Mouse (Mus musculus): ENCODE data around the gene A4galt.

A4galt gene

DNA sequence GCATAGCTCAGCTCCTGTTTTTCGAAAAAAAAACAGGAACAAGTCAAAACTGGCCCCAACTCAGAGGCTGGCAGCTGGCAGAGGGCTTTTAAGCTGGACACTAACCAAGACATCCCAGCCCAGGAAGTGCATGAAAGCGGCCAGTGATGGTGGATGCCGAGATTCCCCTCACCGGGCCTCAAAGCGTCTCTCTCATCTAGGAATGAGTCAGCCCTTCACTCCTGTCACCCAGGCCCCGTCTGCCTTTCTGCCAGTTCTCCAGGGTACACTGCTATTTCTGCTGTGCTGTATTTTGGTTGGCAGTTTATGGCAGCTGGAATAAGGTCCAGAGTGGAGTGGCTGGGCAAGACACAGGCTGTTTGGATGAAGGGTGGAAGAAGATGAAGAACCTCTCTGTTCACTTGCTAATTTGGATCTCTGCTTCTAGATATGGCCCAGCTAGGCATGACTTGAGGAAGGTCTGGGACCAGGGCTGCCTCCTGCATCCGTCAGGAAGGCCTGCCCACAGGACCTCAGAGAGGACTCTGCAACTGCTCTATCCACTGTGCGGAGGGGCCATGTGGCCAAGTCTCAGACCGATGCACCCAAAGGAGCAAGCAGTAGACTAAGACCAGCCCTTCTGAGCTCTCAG is 27.3 kb downstream of the A4galt start:
- DNase-seq (ENCODE audit: low read depth), result no peak

GRCm38 (mm10) chr15:83223208-83223962 is 28.2 kb downstream of the A4galt start:
- DNase-seq (ENCODE audit: low read depth), result peak; percentile 49

- peak; percentile 49 for DNase-seq (ENCODE audit: low read depth)
Observed at GRCm38 (mm10) chr15:83221721-83222120, 29.9 kb downstream of the A4galt start.

GRCm38 (mm10) chr15:83220368-83221013 is 31.1 kb downstream of the A4galt start:
- DNase-seq (ENCODE audit: low read depth), result no peak

DNA sequence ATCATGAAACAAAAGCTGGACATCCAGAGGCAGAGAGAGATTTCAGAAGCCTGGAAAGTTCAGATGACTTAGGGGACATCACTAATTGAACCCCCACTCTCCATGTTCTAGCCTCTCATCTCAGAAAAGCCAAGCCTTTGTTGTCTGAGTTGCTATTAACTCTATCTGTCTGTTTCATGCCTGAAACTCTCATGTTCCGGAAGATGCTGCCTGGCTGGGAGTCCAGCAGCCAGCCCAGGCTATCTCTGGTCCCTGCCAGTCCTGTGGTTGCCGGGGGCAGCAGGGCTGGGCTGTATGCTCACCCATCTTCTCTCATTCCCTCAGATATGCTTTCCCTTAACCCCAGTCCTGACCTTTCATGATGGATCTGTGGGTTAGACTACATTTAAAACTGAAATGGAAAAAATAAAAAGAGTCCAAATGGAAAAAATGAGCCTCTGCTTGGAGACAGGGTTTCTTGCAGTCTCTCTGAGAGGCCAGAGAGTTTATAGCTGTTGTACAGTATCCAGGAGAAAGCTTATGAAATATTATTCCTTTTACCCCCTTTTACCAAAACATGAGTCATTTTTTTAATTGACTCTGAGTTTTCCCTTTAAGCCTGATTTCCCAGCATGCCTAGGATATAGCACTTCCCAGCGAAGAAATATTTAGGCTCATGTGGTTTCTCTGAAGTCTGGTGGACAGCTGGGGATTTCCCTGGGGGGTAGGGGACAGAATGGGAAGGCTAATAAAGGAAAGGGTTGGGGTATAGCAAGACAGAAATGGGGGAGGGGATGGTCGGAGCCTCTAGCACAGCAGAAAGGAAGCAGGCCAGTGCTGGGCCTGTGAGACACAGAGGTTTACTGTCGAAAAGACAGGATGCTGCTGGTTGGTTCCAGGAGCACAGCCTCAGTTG is 36.0 kb downstream of the A4galt start:
- no peak for DNase-seq (ENCODE audit: low read depth)

- peak; percentile 68 for DNase-seq (ENCODE audit: low read depth)
Observed at GRCm38 (mm10) chr15:83210229-83210628, 41.3 kb downstream of the A4galt start.

DNA sequence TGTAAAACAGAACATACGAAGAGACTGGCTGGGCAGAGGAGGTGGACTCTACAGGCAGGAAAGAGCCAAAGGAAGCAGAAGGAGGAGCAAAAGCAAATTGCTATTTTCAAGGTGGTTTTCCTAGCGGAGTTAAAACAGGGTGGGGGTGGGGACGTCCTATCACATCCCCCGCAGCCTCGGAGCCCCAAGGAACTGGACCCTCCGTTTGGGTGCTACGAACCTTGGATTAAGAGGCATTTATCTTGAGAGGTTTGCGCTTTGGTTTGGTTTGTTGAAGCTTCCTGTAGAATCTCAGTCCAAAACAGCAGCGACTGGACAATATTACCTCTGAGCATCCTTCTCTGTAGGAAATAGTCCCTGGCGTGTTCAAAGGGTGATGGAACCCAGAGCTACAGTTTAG is 41.9 kb downstream of the A4galt start:
- no peak for DNase-seq (ENCODE audit: low read depth)

DNA sequence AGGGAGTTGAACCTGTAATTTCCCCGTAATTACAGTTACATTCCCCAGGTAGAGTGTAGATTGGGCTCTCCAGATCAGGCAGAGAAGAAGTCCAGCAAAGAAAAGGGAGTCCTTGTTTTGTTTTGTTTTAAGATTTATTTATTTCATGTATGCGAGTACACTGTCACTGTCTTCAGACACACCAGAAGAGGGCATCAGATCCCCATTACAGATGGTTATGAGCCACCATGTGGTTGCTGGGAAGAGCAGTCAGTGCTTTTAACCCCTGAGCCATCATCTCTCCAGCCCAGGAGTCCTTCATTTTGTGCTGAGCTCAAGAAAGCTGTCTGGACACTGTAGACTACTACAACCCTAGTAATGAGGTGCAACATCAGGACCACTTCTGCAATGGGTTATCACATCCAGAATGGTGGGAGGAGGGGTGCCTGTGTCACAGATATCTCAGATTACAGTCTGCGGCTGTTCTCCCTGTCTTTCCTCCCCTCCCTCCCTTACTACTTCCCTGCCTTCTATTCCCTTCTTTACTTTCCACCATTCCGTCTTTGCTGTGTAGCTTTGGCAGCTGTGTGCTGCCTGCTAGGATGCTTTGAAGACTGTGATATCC is 42.4 kb downstream of the A4galt start:
- no peak for DNase-seq (ENCODE audit: low read depth)

GRCm38 (mm10) chr15:83204731-83205451 is 46.7 kb downstream of the A4galt start:
- DNase-seq (ENCODE audit: low read depth), result peak; percentile 79

DNA sequence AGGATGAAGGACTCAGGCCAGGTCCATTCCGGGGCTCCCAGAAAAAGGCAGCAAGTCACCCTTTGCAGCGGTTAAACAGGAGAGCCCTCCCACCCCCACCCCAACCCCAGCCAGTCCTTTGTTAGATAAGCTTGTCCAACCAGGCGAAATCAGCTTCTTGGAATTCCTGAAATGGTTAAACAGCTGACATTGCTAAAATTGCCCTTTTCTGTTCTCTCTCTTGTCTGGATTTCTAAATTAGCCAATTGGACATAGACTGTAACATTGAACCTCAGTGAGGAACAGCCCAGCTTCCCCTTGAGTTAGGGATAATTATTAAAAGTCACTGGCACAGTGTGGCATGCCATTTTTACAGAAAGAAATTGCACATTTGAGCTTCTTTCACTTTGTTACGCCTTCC is 49.2 kb downstream of the A4galt start:
- no peak for DNase-seq (ENCODE audit: low read depth)

DNA sequence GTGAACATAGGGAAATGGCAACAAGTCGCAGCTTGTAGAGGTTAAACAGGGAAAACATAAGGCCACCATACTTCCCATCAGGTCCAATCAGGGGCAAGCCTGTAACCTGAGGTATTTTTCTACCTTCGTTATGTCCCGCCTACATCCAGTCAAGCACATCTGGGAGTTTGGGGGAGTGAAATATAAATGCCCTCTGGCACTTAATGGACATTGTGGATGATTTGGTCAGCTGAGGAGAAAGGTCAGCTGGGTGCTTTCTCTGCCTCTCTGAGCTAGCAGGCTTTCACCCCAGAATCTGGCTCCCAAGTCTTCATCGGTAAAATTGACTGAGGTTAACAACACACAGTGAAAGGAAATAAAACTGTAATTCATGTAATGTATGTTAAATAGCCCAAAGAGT is 58.2 kb downstream of the A4galt start:
- DNase-seq (ENCODE audit: low read depth), result no peak

GRCm38 (mm10) chr15:83182351-83182750 is 69.2 kb downstream of the A4galt start:
- DNase-seq (ENCODE audit: low read depth), result no peak

- peak; percentile 9 for DNase-seq (ENCODE audit: low read depth)
Observed at GRCm38 (mm10) chr15:83181800-83182330, 69.7 kb downstream of the A4galt start.

DNA sequence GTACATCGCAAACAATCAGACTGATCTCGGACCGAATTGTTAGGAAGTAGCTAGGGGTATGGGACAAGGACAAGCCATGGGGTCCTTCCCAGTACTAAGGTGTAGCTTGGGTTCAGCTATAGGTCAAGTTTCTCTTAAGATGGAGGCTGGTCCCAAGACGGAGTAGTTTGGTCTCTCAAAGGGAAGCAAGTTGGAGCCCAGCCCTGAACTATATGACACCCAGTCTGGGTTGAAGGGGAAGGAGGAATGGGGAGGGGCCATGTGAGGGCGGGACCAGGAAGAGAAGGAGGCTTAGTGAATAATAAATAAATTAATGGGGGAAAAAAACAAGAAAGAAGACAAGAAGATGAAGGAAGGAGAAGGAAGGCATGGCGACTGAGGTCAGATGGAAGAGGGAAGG is 71.6 kb downstream of the A4galt start:
- no peak for DNase-seq (ENCODE audit: low read depth)

All from 416B (cell line).